Mouse (Mus musculus): Measurements from ENCODE around the gene Rnf39.

Gene Rnf39

DNA sequence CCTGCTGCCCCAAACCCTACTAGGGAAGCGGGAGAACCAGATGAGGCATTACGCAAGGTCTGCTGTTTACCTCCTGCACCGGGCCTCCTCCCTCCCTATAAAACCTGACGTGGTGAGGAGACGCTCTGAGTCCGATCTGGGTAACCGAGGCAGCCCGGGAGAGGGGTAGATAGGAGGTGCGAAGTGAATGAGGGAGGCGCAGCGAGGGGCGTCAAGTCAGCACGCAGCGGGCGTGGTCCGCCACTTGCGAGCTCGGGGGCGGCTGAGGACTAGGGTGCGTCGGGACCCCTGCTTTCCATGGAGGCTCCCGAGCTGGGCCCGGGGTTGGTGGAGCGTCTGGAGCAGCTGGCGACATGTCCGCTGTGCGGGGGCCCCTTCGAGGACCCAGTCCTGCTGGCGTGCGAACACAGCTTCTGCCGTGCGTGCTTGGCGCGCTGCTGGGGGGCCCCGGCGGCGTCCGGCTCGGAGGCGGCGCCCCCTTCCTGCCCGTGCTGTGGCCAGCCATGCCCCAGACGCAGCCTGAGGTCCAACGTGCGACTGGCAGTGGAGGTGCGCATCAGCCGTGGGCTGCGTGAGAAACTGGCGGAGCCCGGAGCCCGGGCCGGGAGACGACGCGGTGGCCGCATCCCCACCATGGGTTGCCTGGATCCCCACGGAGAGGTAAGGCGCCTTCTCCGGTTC, at the start of gene Rnf39:
Gene Rnf39, plus strand, starts transcription at position 128 of the 681 bp plus-strand sequence.
- peak; percentile 11 for DNase-seq (ENCODE audit: low spot score)

DNA sequence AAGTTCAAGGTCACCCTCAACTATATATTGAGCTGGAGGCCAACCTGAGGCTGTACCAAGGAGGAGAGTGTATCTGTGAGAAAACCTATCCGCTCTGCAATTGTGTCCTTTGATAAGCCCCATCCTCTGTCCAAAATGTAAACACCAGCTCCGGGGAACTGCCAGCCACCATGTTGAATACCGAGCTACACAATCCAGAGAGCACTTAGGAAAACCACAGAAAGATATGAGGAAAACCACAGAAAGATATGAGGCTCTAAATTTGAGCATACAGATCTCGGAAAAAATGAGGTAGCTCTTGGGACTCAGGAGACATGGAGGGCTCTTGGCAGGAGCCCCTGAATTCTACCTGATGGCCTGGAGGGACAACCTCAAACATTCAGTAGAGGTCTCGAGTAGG, 49.3 kb upstream of the Rnf39 start:
- DNase-seq (ENCODE audit: low spot score): no peak

GRCm38 (mm10) chr17:36896583-36896982, 46.1 kb upstream of the Rnf39 start:
- DNase-seq (ENCODE audit: low spot score): peak; percentile 72

- no peak for DNase-seq (ENCODE audit: low spot score)
These were observed 45.7 kb upstream of the Rnf39 start for GRCm38 (mm10) chr17:36897065-36897464.

DNA sequence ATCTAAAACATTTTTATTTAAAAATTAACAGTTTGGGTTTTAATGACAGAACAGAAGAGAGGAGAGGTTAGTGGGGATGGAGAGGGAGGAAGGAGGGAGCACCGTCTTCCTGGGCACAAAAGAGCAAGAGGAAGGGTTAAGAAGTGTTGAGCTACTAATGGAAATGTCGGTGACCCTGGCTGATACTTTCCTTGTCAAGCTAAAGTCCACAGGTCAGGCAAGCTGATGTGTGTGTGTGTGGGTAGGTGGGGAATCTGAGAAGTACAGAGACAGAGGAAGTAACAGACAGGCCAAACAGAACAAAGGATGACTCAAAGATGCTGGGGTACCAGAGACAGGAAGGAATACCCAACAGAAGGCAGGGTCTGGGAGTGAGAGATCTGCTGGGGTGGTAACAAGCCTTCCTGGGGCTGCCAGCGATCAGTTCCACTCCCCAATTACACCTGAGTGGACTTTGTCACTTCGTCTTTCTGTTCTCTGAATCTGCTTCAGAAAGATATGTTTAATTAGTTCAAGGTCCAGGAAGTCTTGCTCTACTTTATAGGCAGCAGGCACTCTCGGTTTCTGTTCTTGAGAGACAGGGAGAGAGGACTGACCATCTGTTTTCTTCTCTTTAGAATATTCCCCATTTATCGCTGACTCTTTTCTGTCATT, 45.0 kb upstream of the Rnf39 start, which contains the start of gene Trim31:
Gene Trim31, plus strand, starts transcription at position 567 of the 654 bp plus-strand sequence.
- no peak for DNase-seq (ENCODE audit: low spot score)

DNA sequence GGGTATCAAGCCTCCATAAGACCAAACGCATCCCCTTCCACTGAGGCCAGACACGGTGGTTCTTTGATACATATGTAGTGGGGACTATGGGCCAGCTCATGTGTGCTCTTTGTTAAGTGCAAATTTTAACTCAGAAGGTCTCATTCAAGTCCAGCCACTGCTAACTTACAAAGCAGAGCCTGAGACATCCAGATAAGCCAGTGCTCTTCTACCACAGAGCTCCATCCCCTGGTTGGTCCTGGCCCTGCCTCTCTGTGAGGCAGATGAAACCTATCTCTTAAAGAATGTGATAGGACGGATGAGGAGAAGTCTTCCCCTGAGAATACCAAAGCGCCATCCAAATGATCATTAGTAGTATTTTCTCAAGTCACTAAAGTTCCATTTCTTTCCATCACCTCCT, 43.3 kb upstream of the Rnf39 start:
- DNase-seq (ENCODE audit: low spot score): no peak

- DNase-seq (ENCODE audit: low spot score): no peak
These were observed 42.7 kb upstream of the Rnf39 start for GRCm38 (mm10) chr17:36900001-36900400.

- peak; percentile 6 for DNase-seq (ENCODE audit: low spot score)
These were observed 42.0 kb upstream of the Rnf39 start for GRCm38 (mm10) chr17:36900691-36901090.

DNA sequence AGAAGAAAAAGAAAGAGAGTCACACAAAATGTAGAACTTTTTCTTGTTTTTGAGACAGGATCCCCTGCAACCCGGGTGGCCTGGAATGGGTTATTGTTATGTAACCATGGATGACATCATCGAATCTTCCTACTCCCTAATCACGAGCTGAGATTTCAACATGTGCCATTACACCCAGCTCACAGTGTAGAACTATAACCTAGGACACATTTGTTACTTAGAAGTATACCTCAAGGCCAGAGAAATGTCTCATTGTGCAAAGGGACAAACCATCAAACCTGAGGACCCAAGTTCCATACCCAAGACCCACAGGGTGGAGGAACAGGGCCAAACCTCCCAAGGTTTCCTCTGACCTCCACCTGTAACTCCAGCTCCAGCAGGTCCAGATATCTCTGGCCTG, 39.1 kb upstream of the Rnf39 start:
- no peak for DNase-seq (ENCODE audit: low spot score)

DNA sequence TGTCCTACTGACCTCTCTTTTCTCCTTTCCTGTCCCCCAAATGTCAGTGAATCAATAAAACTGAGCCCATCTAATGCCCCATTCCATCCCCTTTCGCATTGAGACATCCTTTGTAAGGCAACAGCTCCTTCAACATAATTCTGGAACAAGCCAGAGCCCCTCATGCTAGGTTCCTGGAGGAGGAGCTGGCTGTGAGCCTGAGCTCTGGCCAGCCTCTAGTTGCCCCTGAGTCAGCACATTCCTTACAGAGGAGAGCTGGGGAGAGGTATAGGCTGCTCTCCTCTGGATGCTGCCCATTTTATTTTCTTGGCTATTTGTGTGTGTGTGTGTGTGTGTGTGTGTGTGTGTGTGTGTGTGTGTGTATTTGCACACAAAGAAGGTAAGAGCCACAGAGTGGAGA, 34.5 kb upstream of the Rnf39 start:
- peak; percentile 8 for DNase-seq (ENCODE audit: low spot score)

DNA sequence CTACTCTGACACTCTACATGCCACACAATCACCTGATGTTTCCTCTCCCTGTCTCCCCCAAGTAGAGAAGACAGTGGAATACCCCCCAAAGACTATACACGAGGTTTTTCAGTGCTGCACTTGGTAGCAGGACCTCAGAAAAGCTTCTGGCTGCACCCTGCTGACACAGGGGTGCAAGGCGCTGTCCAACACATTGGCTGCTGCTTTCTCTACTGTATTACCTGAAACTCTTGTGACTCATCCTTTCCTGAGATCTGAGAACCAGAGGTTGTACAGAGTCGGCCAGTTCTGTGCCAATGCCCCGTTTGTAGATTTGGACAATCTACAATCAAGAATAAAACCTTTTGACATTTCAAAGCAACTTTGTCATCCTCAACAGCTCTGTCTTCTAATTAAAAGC, 32.9 kb upstream of the Rnf39 start:
- no peak for DNase-seq (ENCODE audit: low spot score)

DNA sequence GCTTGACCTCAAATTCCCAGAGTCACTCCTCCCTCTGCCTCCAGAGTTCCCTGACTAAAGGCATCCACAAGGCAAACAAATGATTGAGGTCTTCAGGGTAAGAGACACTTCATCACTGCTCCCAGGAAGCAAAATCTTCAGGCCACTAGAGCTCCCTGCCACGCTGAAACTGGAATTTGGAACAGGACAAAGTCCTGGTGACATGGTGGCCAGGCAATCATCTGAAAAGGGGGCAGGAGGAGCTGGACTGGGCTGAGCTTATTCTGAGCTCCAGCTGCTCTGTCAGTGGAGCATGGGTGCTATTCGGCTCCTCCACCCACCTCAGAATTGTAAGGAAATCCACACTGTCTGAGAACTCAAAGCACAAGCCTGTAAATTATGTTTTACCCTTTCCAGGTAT, 30.7 kb upstream of the Rnf39 start:
- no peak for DNase-seq (ENCODE audit: low spot score)

- peak; percentile 85 for DNase-seq (ENCODE audit: low spot score)
These were observed 28.6 kb upstream of the Rnf39 start for GRCm38 (mm10) chr17:36914108-36914507.

GRCm38 (mm10) chr17:36915076-36915475, 27.6 kb upstream of the Rnf39 start:
- DNase-seq (ENCODE audit: low spot score): peak; percentile 77

- DNase-seq (ENCODE audit: low spot score): no peak
These were observed 22.5 kb upstream of the Rnf39 start for GRCm38 (mm10) chr17:36920239-36920638.

- no peak for DNase-seq (ENCODE audit: low spot score)
These were observed 20.0 kb upstream of the Rnf39 start for GRCm38 (mm10) chr17:36922715-36923114.

- DNase-seq (ENCODE audit: low spot score): no peak
These were observed 19.2 kb upstream of the Rnf39 start for GRCm38 (mm10) chr17:36923491-36923890.

DNA sequence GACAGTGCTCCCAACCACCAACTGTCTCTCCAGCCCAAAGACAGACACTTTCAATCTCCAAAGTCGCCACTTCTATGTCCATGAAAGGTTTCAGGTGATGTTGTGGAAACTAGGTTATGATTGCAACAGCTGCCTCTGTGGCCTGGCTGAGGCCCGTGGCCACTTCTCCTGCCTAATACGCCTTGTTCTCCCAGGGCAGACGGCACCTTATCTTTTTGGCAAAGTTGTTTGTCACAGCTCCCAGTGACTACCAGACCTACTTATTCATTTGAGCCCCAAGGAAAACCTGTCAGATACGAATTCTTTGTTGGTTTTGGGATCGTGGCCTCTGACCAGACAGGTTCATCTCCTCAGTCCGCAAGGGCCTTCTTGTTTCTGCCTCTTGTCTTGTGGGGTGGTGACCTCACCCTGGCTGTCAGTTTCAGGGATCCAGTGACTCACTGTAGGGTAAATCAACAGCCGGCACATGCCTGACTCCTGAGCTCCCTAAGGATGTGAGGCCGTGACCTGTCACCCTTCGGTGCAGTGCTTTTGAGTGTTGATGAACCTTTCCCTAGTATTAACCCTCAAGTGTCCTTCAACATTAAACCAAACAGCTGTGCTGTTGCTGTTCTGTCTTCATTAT, 15.1 kb upstream of the Rnf39 start:
- peak; percentile 10 for DNase-seq (ENCODE audit: low spot score)

DNA sequence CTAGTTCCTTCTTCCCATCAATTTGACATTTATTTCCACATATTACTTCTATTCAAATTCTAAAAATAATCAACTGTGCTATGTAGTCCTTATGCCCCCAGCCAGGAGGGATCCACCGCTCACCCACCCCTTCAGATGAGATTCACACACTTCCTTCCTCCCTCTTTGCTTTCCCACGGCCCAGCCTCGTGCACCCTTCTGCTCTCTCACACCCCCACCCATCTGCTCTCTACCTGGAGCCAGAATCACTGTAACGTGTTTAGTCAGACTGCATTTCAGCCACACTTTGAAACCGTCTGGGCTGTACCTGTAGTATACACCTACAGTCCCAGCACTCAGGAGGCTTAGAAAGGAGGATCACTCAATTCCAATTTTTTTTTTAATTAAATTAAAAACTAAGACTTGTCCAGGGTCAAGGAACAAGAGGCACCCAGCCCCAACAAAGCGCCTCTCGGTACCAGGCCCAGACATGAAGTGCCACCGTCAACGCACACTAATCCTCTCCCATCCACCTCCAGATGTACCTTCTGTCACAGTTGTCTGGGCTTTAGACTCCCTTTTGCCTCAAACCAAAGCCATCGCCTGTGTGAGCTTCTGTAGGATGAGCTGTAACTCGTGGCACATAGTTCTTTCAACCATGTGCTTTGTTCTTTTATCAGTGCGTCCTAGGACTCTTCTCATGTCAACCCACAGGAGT, 13.3 kb upstream of the Rnf39 start:
- DNase-seq (ENCODE audit: low spot score): no peak

GRCm38 (mm10) chr17:36930233-36930632, 12.5 kb upstream of the Rnf39 start:
- no peak for DNase-seq (ENCODE audit: low spot score)

DNA sequence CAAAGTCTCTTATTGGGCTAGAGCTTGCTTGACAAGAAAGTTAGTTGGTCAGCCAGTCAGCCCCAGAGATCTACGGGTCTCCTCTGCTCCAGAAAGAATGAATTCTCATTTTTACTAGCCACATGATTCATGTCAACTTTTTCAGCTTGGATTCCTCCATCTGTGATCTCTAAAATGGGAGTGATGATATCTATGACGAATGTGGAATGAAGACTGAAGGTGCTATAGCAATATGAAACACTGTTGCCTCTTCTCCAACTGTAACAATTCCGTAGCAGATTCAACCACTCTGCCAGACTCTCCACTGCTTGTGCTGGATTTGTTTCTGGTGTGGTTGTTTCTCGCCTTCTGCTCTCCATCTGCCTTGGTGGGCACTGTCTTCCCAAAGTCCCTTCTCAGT, 11.6 kb upstream of the Rnf39 start:
- no peak for DNase-seq (ENCODE audit: low spot score)

DNA sequence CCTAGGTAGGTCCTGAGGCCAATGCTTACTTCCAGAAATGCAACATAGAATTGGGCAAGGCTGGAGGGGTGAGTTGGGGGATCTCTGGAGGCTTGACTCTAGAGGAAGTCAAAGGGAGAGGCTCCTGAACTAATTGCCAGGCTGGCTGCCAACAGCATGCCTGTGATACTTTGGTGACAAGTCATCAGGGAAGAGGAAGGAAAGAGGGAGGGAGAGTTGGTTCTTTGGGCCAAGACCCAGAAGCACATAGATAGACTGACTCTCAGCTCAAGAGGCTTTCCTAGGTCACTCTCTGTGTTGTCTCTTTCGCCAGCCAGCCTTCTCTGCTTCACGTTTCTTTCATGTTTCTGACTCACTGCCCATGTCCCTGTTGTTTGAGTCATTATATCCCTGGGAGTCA, 10.9 kb upstream of the Rnf39 start:
- no peak for DNase-seq (ENCODE audit: low spot score)

DNA sequence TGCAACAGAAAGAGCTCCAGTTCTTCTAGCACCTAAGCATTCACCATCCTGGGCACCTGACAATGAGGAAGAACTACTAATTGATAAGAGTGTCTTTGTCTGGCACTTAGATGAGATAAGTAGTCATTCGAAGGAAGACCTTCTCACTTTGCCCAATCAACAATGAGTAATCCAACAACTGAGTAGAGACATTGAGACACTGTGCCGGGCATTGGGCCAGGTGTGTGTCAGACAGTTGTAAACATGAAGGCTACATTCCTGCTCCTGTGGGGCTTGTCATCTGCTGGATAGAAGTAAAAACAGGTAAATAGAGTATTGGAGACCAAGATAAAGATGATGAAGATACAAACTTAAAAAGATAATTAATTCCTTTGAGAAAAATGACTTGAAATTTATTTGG, 4.7 kb upstream of the Rnf39 start:
- DNase-seq (ENCODE audit: low spot score): no peak

All from embryo, embryonic 10.5 days (tissue).